Mouse (Mus musculus): ENCODE data around the gene Ttf1.

GRCm38 (mm10) chr2:29135161-29135560, 75.1 kb downstream of the Ttf1 start:
- TF ChIP-seq POLR2A (IDR thresholded peaks at IDR 0.05; ENCODE audit: extremely low read depth, insufficient read depth, low read length) (no peak), CTCF (IDR thresholded peaks at IDR 0.05; ENCODE audit: low read depth, low read length) (no peak)
